Mouse (Mus musculus) retina, adult 2 months (tissue): Measurements from ENCODE around the gene Hoxa3.
A peak's percentile ranks its signal among the peaks of the same experiment; 100 is the strongest.

Experiments used
- DNase-seq: peaks from one replicate; pipeline ENCODE4 v3.0.0-alpha.2; 2012; ENCODE audit warnings: low read depth, low spot score

The Hoxa3 gene

GRCm38 (mm10) chr6:52232568-52232965 is 19.4 kb upstream of the Hoxa3 start:
- no peak for DNase-seq

DNA sequence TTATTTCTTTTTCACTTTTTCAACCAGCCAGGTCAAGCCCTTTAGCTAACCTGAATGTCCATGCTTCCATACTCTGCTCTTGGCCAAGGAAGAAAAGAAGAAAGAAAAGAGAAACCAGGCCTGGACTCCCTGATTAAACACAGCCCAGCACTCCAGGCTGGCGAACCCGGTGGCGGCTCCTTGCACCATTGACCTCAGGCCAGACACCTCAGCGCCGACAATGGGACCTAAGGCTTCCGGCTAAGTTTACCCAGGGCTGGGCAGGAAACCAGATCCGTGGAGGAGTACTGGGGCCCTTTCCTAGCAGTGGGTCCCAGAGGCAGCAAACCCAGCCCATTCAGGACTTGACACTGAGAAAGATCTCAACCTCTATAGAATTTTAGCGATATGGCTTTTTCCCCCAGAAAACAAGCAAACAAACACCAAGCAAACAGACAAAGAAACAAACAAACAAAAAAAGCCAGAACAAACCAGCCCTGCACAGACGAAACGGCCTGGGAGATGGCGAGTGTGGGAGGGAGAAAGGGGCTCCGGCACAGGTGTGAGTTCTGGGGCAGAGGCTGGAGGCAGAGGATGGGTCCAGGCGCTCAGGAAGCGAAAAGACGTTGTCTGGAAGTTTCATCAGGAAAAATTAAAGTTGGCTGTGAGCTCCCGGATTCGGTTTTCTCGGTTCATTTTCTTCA is 18.9 kb upstream of the Hoxa3 start:
- DNase-seq = no peak

- no peak for DNase-seq
Measured at GRCm38 (mm10) chr6:52230516-52231165, 17.5 kb upstream of the Hoxa3 start, which contains the start of gene Hoxa9. Gene Hoxa9 (minus strand): TSS chr6:52231089.

DNA sequence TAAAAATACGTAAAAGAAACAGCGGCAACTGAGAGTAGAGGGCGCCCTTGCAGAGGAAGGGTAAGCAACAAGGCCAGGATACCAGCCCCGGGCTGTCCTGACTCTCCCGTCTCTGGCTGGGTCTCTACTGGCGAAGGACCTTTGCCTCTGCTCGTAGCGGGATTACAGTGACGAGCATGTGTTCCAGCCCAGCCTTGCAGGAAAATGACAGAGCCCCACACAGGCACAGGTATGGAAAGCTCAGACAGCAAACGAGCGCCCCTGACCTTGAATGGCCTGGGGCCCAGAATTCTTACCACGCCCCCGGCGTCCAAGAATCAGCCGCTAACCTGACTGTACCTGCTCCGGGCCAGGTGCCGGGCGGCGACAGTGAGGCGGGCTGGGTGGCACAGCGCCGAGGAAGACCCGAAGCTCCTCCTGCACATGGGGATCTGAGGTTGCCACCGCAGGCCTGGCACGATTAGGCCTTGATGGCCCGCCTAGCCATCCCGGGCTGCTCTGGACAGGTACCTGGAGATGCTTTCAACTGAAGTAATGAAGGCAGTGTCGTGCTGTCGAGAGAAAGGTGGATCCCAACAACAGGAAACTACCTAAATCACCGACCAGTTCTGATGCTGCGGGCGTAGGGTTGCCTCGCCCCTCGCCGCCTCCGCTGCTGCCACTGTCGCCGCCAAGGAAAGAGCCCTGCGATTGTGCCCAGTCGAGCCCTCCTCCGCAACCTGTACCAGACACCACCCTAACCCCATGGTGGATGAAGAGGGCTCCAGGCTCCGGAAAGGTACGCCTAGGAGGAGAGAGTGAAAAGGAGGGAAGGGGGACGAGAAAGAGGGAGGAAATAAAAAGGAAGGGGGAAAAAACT is 16.7 kb upstream of the Hoxa3 start:
- DNase-seq = no peak

DNA sequence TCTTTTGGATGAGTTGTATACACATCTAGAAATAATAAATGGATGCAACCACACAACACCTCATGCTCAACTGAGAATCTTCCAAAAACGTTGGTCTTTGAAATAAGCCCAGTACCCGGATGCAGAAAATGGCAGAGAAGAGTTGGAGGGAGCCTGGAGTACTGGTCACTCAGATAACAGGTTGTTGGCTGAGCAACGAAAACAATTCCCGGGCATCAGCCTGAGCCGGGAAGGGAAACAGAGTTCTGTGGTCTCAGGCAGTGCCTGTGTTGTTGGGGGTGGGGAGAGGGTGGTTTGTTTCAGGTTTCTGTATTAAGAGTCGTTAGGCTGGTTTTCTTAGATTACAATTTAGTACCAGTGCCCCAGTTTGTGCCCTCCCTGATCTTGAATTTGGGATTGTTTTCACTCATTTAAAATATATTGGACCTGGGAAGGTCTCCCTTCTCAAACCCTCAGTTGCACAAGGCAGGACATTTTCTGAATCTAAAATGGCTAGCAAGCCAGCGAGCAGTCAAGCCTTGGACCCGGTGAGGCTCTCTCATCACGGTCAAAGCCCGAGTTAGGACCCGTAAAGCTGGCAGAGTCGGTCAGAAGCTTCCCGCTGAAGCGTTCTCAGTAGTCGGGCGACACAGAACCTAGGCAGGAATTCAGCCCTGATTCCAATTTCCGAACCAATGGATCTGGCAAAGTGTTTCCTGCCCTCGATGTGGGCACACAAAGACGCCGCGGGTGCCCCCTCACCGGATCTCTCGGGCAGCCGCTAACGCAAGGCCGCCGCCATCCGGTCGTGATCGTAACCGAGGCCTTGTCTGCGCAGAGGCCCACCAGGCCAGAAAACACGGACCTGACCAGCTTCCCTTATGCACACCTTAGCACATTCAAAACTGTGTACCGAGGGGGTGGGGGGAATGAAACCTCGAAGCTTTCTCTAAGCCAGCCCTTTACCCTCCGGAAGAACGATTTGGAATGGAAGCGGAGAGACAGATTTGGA is 15.6 kb upstream of the Hoxa3 start:
- no peak for DNase-seq

GRCm38 (mm10) chr6:52227470-52228222 is 14.5 kb upstream of the Hoxa3 start:
- DNase-seq = no peak

DNA sequence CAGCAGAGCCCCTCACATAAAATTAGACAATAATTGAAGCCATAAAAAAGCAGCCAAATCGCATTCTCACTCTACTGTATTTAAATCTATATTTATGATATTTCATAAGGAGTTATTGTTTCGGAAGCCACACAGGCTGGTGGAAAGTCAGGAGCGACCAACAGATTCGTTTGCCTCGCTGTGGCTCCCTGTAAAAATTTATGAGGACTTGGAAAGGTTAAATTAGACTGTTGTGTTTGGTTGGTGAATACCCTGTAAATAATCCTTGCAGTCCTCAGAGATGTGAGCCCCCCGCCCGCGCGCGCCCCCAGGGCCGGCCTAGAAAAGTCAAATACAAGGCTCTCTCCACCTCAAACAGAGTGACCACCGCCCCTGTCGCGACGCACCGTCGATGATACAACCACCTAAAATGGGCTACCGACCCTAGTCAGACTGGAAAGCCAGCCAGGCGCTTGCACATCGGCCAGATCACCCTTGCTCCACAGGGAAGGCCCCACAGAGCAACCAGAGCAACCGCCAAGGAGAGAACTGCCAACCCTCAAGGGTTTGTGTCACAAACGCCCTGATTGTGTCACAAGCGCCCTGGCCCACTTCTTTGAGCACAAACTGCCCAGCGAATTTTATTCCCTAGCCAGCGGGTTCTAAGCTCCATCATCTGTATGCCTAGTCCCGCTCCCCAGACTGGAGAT is 13.6 kb upstream of the Hoxa3 start:
- no peak for DNase-seq

- DNase-seq = no peak
Measured at GRCm38 (mm10) chr6:52225612-52226568, 12.8 kb upstream of the Hoxa3 start.

GRCm38 (mm10) chr6:52224895-52225611 is 11.9 kb upstream of the Hoxa3 start:
- no peak for DNase-seq

GRCm38 (mm10) chr6:52223939-52224760 is 11.0 kb upstream of the Hoxa3 start:
- DNase-seq = no peak

DNA sequence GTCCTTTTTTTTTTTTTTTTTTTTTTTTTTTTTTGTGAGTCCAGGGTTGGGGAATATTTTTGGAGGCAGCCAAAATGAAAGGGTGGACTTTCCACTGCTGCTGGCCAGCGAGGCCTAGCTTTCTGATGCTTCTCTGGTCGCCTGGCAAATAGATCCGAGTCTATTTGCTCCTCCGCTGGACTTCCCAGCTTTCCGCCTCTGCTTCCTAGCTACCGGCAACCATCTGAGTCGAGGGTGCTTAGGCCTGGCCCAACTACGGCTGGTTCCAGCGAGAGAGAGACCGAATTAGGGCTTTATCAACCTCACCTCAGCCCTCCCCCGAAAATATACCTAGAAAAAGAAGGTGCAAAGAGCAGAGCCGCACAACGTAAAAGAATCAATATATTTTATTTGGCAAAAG is 9.6 kb upstream of the Hoxa3 start:
- DNase-seq = no peak

GRCm38 (mm10) chr6:52221993-52222685 is 9.0 kb upstream of the Hoxa3 start:
- DNase-seq = no peak

- peak; percentile 59 for DNase-seq
Measured at GRCm38 (mm10) chr6:52221337-52221992, 8.3 kb upstream of the Hoxa3 start, which contains the start of gene Hoxa7. Gene Hoxa7 (minus strand): TSS chr6:52221854.

GRCm38 (mm10) chr6:52220865-52221310 is 7.8 kb upstream of the Hoxa3 start:
- no peak for DNase-seq

GRCm38 (mm10) chr6:52220003-52220864 is 7.1 kb upstream of the Hoxa3 start:
- DNase-seq = no peak
